Mouse (Mus musculus) hindbrain, embryonic 12.5 days (tissue): ENCODE measurements around the gene Xylt2. TPM values are rescaled to one million over a fixed set of nuclear protein-coding genes. Genes with fewer than 3 reads are reported as not detected.
A peak's percentile ranks its signal among the peaks of the same experiment; 100 is the strongest.
"Not testable (repeated sequence)": the region's sequence is repeated elsewhere in the genome, so short reads cannot be mapped to it uniquely, and the experiment has no call there.

Experiments
- ATAC-seq: fragments of 200-750 bp; cut with Nextera tagmentation; 2 replicates; pipeline ENCODE4 v1.8.0; 2017; ENCODE audit warnings: moderate TSS enrichment; ENCODE audit not compliant: low FRiP score
- H3K27ac ChIP-seq: fragments of 300-500 bp; sonication (generic); 2 replicates; pipeline ENCODE4 v1.5.1; 2016; ENCODE audit warnings: mild to moderate bottlenecking
- H3K27me3 ChIP-seq: fragments of 300-500 bp; sonication (generic); 2 replicates; pipeline ENCODE4 v1.6.1; 2016; ENCODE audit warnings: mild to moderate bottlenecking
- H3K36me3 ChIP-seq: fragments of 300-500 bp; sonication (generic); 2 replicates; pipeline ENCODE4 v1.6.1; 2016; ENCODE audit warnings: mild to moderate bottlenecking
- H3K4me1 ChIP-seq: fragments of 300-500 bp; sonication (generic); 2 replicates; pipeline ENCODE4 v1.6.1; 2016
- H3K4me2 ChIP-seq: fragments of 300-500 bp; sonication (generic); replicated peaks from 2 replicates; pipeline ENCODE4 v1.6.1; 2016; ENCODE audit warnings: mild to moderate bottlenecking
- H3K4me3 ChIP-seq: fragments of 300-500 bp; sonication (generic); 2 replicates; pipeline ENCODE4 v1.5.1; 2016; ENCODE audit warnings: mild to moderate bottlenecking
- H3K9ac ChIP-seq: fragments of 300-500 bp; sonication (generic); 2 replicates; pipeline ENCODE4 v1.6.1; 2016; ENCODE audit warnings: mild to moderate bottlenecking, moderate library complexity
- H3K9me3 ChIP-seq: fragments of 300-500 bp; sonication (generic); replicated peaks from 2 replicates; pipeline ENCODE4 v1.6.1; 2016; ENCODE audit warnings: mild to moderate bottlenecking
- WGBS: fragments of 180-500 bp; shearing (Covaris S2); methylation state at CpG from one replicate; pipeline ENCODE4 v1.1.7; 2016; 5-methylcytosine and 5-hydroxymethylcytosine counted together
- polyA plus RNA-seq: library from polyadenylated mRNA; unstranded; fragments of >200 nt; fragmentation: Nextera tagmentation; extraction: Ambion mirVana; gene quantifications from 2 replicates; pipeline ENCODE4 v1.2.1, GENCODE M21; 2016

Xylt2 gene
- polyA plus RNA-seq, 1 experiment from 2014 or later: 20.3 TPM

DNA sequence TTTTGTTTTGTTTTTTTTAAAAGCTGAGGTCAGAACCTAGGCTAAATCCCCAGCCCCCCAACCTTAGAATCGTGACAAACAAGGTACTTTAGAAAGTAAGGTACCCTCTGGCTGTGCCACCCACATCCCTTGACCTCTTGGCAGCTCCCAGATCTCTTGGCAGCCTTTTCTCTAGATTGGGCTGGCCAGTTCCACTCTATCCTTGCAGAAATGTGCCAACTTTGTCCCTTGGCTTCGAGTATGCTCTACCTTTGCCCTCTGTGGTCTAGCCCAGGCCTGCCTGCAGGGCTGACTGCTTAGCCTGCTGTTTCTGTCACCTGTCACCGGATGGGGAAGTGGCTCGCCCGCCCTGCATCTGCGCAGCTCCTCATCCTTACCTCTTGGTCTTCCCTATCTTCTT is 12.0 kb downstream of the Xylt2 start:
- Histone ChIP-seq H3K27me3 (no peaks in the 10 kb centered on the region), H3K4me2 (no peak overlapping the region)
- WGBS: 90% methylated on average over 6 of the region's 6 CpGs

DNA sequence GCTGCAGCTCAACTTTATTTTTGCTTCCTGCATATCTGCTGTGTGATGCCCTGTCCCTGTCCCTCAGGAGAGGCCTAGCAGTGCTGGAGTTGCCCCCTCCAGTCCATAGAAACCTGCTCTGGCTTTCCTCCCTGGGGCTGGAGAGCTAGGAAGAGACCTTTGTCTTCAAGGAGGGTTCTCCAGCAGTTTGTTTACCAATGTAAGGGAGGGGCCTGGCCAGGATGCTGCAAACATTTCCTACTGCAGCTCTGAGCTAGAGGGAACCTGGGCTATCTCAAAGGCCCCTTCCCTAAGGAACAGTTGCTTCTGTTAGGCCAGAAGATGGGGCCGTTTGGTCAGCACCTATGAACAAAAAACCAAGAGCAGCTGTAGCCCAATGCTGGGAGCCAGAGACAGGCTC is 16.0 kb downstream of the Xylt2 start:
- Histone ChIP-seq H3K4me1 (no peaks in the 10 kb centered on the region), H3K9ac (no peak overlapping the region), H3K4me3 (no peak overlapping the region), H3K36me3 (peaks cover 82% of the 10 kb centered on the region), H3K27ac (no peak overlapping the region), H3K4me2 (no peak overlapping the region), H3K27me3 (no peaks in the 10 kb centered on the region), H3K9me3 (no peaks in the 10 kb centered on the region)
- no peak for ATAC-seq
- 75% methylated on average over 1 of the region's 1 CpGs for WGBS

More for the DNA sequence above, 12.0 kb downstream of the Xylt2 start:
- H3K4me3 ChIP-seq: no peak overlapping the region
- no peaks in the 10 kb centered on the region for H3K9me3 ChIP-seq
- H3K9ac ChIP-seq: no peak overlapping the region
- H3K4me1 ChIP-seq: no peaks in the 10 kb centered on the region
- H3K36me3 ChIP-seq: peaks cover 93% of the 10 kb centered on the region
- no peak for ATAC-seq
- H3K27ac ChIP-seq: no peak overlapping the region

DNA sequence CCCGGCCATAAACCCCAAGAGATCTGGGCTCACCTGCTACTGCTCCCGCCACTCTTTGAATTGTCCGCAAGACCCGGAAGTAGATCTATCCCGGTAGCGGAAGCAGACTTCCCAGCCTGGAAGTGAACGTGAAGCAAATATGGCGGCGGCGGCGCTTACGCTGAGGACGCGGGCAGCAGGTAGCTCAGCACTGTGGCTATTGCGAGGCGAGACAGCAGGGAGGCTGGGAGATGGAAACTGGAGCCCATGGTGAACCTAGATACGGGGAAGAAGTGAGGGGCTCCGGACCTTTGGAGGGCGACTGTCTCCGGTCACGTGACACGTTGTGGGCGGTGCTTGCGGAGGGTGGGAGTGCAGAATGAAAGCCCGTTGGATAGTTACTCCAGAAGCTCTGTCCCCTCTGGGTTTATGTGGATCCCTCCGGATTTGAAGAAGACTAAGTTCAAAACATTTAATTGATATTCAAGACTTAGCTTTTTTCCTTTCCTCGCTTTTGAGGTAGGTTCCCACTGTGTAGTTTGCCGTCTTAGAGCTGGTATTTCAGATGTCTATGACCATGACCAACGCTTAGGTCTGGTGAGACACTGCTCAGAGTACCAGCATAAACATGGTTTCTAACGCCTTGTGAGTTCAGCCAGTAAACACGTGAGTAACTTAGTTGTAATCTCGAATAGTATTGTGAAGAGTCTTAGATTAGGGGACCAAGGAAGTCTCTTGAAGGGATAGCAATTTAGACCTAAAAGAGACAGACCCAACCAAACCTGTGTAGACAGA is 23.5 kb downstream of the Xylt2 start, which contains the start of the genes Mrpl27 and Eme1:
Mrpl27 (plus strand) TSS at position 105 of the 774 bp plus-strand sequence.
Eme1 (minus strand) TSS at position 302 of the 774 bp plus-strand sequence.
- ATAC-seq: peak; percentile 90
- peak within 1 kb of the TSS; percentile 64 for H3K9ac ChIP-seq
- peaks cover 15% of the 10 kb centered on the region for H3K4me1 ChIP-seq
- H3K36me3 ChIP-seq: peaks cover 27% of the 10 kb centered on the region
- H3K9me3 ChIP-seq: no peaks in the 10 kb centered on the region
- H3K4me3 ChIP-seq: peak within 1 kb of the TSS; percentile 61
- 2% methylated on average over 32 of the region's 32 CpGs for whole genome bisulfite sequencing
- H3K4me2 ChIP-seq: peak within 1 kb of the TSS; percentile 74
- peak within 1 kb of the TSS; percentile 94 for H3K27ac ChIP-seq
- H3K27me3 ChIP-seq: no peaks in the 10 kb centered on the region

DNA sequence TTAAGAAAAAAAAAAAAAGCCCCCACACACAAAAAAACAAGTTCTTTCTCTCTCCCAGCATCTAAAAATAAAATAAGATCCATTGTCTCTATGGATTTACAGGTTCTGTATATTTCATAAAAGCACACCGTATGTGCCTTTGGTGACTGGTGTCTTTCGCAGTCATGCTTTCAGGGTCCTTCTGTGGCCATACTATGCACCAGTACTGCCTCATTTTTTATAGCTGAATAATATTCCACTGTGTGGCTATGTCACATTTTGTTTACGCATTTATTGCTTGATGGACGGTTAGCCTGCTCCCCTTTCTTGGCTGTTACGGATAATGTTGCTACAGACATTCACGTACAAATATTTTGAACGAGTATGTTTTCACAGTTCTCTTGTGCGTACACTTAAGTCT is 24.3 kb downstream of the Xylt2 start:
- Histone ChIP-seq H3K4me2 (peak overlapping the region; percentile 74), H3K27ac (no peak overlapping the region), H3K4me1 (peaks cover 15% of the 10 kb centered on the region), H3K9ac (no peak overlapping the region), H3K4me3 (peak overlapping the region; percentile 61), H3K36me3 (peaks cover 24% of the 10 kb centered on the region), H3K27me3 (no peaks in the 10 kb centered on the region), H3K9me3 (no peaks in the 10 kb centered on the region)
- 47% methylated on average over 8 of the region's 8 CpGs for WGBS
- ATAC-seq: no peak

DNA sequence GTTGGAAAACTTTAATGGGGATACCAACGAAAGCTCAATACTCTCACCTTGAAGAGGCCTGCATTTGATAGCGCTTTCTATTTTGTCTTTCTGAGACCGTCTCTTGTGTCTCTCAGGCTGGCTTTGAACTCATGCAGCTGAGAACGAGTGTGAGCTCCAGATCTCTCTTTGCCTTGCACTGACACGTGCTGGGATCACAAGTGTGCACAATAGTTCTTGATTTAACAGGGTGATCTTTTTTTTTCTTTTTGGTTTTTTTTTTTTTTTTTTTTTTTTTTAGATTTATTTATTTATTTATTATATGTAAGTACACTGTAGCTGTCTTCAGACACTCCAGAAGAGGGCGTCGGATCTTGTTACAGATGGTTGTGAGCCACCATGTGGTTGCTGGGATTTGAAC is 26.1 kb downstream of the Xylt2 start:
- H3K4me2 ChIP-seq, H3K27me3 ChIP-seq, H3K4me3 ChIP-seq, H3K9ac ChIP-seq, H3K9me3 ChIP-seq, ATAC-seq, H3K27ac ChIP-seq: not testable (repeated sequence)
- peaks cover 28% of the 10 kb centered on the region for H3K36me3 ChIP-seq
- WGBS: 93% methylated on average over 6 of the region's 7 CpGs
- H3K4me1 ChIP-seq: peaks cover 15% of the 10 kb centered on the region

GRCm38 (mm10) chr11:94646457-94646856 is 30.9 kb downstream of the Xylt2 start:
- WGBS: 98% methylated on average over 4 of the region's 4 CpGs
- H3K27me3 ChIP-seq: no peaks in the 10 kb centered on the region
- H3K36me3 ChIP-seq: peaks cover 76% of the 10 kb centered on the region
- H3K4me2 ChIP-seq: no peak overlapping the region
- H3K9me3 ChIP-seq: no peaks in the 10 kb centered on the region
- no peak for ATAC-seq
- no peak overlapping the region for H3K4me3 ChIP-seq
- H3K4me1 ChIP-seq: no peaks in the 10 kb centered on the region
- H3K27ac ChIP-seq: no peak overlapping the region
- no peak overlapping the region for H3K9ac ChIP-seq

- H3K36me3 ChIP-seq: peaks cover 84% of the 10 kb centered on the region
- no peak overlapping the region for H3K27ac ChIP-seq
- ATAC-seq: no peak
- no peaks in the 10 kb centered on the region for H3K9me3 ChIP-seq
- WGBS: 88% methylated on average over 8 of the region's 8 CpGs
- no peak overlapping the region for H3K4me3 ChIP-seq
- no peaks in the 10 kb centered on the region for H3K27me3 ChIP-seq
- no peak overlapping the region for H3K4me2 ChIP-seq
- no peaks in the 10 kb centered on the region for H3K4me1 ChIP-seq
- H3K9ac ChIP-seq: no peak overlapping the region
Observed at GRCm38 (mm10) chr11:94644461-94645219, 32.7 kb downstream of the Xylt2 start.

GRCm38 (mm10) chr11:94634431-94634830 is 42.9 kb downstream of the Xylt2 start:
- no peak overlapping the region for H3K9ac ChIP-seq
- H3K27ac ChIP-seq: no peak overlapping the region
- H3K36me3 ChIP-seq: peaks cover 77% of the 10 kb centered on the region
- H3K4me1 ChIP-seq: peaks cover 13% of the 10 kb centered on the region
- no peak overlapping the region for H3K4me2 ChIP-seq
- WGBS: 93% methylated on average over 5 of the region's 5 CpGs
- no peaks in the 10 kb centered on the region for H3K9me3 ChIP-seq
- H3K27me3 ChIP-seq: no peaks in the 10 kb centered on the region
- H3K4me3 ChIP-seq: no peak overlapping the region
- ATAC-seq: no peak

DNA sequence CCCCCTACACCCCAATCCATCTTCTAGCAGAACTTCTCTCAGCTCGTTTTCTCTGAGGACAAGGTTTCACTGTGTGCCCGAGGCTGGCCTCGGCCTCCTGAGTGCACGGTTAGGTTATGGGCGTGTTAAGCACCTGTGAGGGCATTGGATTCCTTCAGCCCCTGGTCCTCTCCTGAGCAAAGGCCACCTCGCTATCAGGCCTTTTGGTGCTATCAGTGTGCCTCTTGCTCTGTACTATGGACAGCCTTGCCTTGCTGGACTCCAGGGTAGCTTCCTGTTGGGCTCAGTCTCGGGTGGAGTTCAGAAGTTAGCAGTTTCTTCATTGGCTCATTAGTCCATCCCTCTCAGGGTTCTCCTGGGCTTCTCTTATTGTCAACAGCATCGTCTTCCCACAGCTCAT is 44.3 kb downstream of the Xylt2 start:
- no peak overlapping the region for H3K4me2 ChIP-seq
- ATAC-seq: no peak
- peaks cover 62% of the 10 kb centered on the region for H3K36me3 ChIP-seq
- H3K27me3 ChIP-seq: no peaks in the 10 kb centered on the region
- H3K27ac ChIP-seq: no peak overlapping the region
- peaks cover 13% of the 10 kb centered on the region for H3K4me1 ChIP-seq
- no peaks in the 10 kb centered on the region for H3K9me3 ChIP-seq
- H3K4me3 ChIP-seq: no peak overlapping the region
- no peak overlapping the region for H3K9ac ChIP-seq
- WGBS: 91% methylated on average over 8 of the region's 8 CpGs

GRCm38 (mm10) chr11:94631969-94632368 is 45.3 kb downstream of the Xylt2 start:
- no peak overlapping the region for H3K9ac ChIP-seq
- peaks cover 13% of the 10 kb centered on the region for H3K4me1 ChIP-seq
- no peak overlapping the region for H3K4me2 ChIP-seq
- no peak for ATAC-seq
- no peaks in the 10 kb centered on the region for H3K9me3 ChIP-seq
- no peak overlapping the region for H3K4me3 ChIP-seq
- H3K27ac ChIP-seq: no peak overlapping the region
- peaks cover 52% of the 10 kb centered on the region for H3K36me3 ChIP-seq
- H3K27me3 ChIP-seq: no peaks in the 10 kb centered on the region
- WGBS: 94% methylated on average over 5 of the region's 5 CpGs

DNA sequence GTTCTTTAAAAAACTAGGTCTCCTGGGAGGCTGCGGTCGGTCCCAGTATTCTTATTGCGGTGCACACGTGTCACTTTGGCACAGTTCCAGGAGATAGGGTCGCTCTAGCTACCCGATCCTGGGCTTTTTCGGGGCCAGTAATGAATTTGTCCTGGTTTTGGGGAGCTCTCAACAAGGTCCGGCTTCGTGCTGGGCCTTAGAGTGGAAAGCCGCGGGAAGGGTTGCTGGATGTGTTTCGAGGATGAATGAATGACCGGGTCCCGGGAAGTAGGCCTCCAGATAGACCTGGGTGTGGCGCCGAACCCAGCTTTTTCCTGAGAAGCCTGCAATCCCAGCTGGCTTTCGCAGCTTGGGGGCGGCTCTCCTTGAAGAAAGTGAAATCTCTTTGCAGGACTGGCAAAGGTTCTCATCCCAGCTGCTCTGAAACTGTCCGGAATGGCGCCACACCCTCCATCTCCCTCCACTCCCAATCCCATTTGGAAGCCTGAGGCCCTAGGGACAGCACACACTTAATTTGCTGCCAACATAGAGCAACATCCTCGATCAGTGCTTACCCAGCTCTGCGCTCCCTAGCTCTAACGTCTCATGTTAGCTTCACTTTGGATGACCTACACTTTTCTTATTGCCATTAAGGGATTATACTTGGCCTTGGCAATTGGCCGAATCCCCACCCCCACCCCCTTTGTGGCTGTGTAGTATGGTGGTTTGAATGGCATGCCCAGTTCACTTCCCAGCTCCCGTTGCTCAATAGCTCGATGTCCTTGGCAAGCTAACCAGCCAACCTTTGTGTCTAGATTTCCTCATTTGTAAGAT is 46.9 kb downstream of the Xylt2 start:
- H3K4me3 ChIP-seq: peak overlapping the region; percentile 66
- H3K9me3 ChIP-seq: no peaks in the 10 kb centered on the region
- peak; percentile 40 for ATAC-seq
- peak overlapping the region; percentile 90 for H3K9ac ChIP-seq
- peak overlapping the region; percentile 88 for H3K4me2 ChIP-seq
- H3K4me1 ChIP-seq: peaks cover 13% of the 10 kb centered on the region
- H3K27ac ChIP-seq: peak overlapping the region; percentile 19; the same call in 1 of the 2 replicates
- peaks cover 36% of the 10 kb centered on the region for H3K36me3 ChIP-seq
- H3K27me3 ChIP-seq: no peaks in the 10 kb centered on the region
- WGBS: 16% methylated on average over 26 of the region's 26 CpGs

- Histone ChIP-seq H3K36me3 (peaks cover 31% of the 10 kb centered on the region), H3K9me3 (no peaks in the 10 kb centered on the region), H3K27me3 (no peaks in the 10 kb centered on the region), H3K4me3 (peak overlapping the region; percentile 66), H3K27ac (peak overlapping the region; percentile 19; the same call in 1 of the 2 replicates), H3K9ac (peak overlapping the region; percentile 90), H3K4me1 (peaks cover 13% of the 10 kb centered on the region), H3K4me2 (peak overlapping the region; percentile 88)
- WGBS: 0% methylated on average over 28 of the region's 28 CpGs
- no peak; the same call in 1 of the 2 replicates for ATAC-seq
Observed at GRCm38 (mm10) chr11:94629884-94630198, 47.5 kb downstream of the Xylt2 start.
